Mouse (Mus musculus) intestine, embryonic 14.5 days (tissue): ENCODE measurements around the gene R3hdm2. TPM values are rescaled to one million over a fixed set of nuclear protein-coding genes. Genes with fewer than 3 reads are reported as not detected.

Source experiments
- ATAC-seq: fragments of 200-750 bp; cut with Nextera tagmentation; replicated peaks from 2 replicates; pipeline ENCODE4 v1.8.0; 2017; ENCODE audit warnings: low read depth, moderate number of reproducible peaks, moderate TSS enrichment, moderate library complexity; ENCODE audit not compliant: low FRiP score, low TSS enrichment
- DNase-seq: peaks from one replicate; pipeline ENCODE4 v3.0.0-alpha.2; 2018; ENCODE audit warnings: low spot score
- H3K27ac ChIP-seq: fragments of 300-500 bp; sonication (generic); 2 replicates; pipeline ENCODE4 v1.5.1; 2014; ENCODE audit warnings: low read depth, mild to moderate bottlenecking, control low read depth
- H3K27me3 ChIP-seq: fragments of 300-500 bp; sonication (generic); replicated peaks from 2 replicates; pipeline ENCODE4 v1.6.1; 2014; ENCODE audit warnings: low read length, control low read depth; ENCODE audit not compliant: control insufficient read depth, insufficient read depth
- H3K36me3 ChIP-seq: fragments of 300-500 bp; sonication (generic); 2 replicates; pipeline ENCODE4 v1.6.1; 2014; ENCODE audit warnings: low read length, control low read depth; ENCODE audit not compliant: control insufficient read depth, insufficient read depth
- H3K4me1 ChIP-seq: fragments of 300-500 bp; sonication (generic); replicated peaks from 2 replicates; pipeline ENCODE4 v1.6.1; 2014; ENCODE audit warnings: low read length, control low read depth, mixed read lengths; ENCODE audit not compliant: control insufficient read depth, insufficient read depth
- H3K4me2 ChIP-seq: fragments of 300-500 bp; sonication (generic); 2 replicates; pipeline ENCODE4 v1.6.1; 2014; ENCODE audit warnings: low read length
- H3K4me3 ChIP-seq: fragments of 300-500 bp; sonication (generic); 2 replicates; pipeline ENCODE4 v1.5.1; 2014; ENCODE audit warnings: low read depth, low read length, control low read depth, mixed read lengths
- H3K9ac ChIP-seq: fragments of 300-500 bp; sonication (generic); 2 replicates; pipeline ENCODE4 v1.6.1; 2014; ENCODE audit warnings: mild to moderate bottlenecking, low read length
- H3K9me3 ChIP-seq: fragments of 300-500 bp; sonication (generic); 2 replicates; pipeline ENCODE4 v1.6.1; 2016; ENCODE audit warnings: low read length, control low read depth; ENCODE audit not compliant: control insufficient read depth
- WGBS: fragments of 180-500 bp; shearing (Covaris S2); extraction: QIAGEN DNeasy Blood & Tissue Kit; methylation state at CpG from one replicate; pipeline ENCODE4 v1.1.7; 2014; 5-methylcytosine and 5-hydroxymethylcytosine counted together
- polyA plus RNA-seq: library from polyadenylated mRNA; unstranded; fragments of >200 nt; fragmentation: Nextera tagmentation; extraction: Ambion mirVana; gene quantifications from 2 replicates; pipeline ENCODE4 v1.2.1, GENCODE M21; 2014

Gene R3hdm2
- polyA plus RNA-seq = 29.8 and 31.5 TPM in 2 replicates

GRCm38 (mm10) chr10:127380251-127380691 is at the start of gene R3hdm2:
R3hdm2 (plus strand) TSS chr10:127380327.
- under 1% methylated on average over 36 of the region's 53 CpGs for WGBS
- H3K27me3 ChIP-seq = no peaks in the 10 kb centered on the region
- no peaks in the 10 kb centered on the region for H3K36me3 ChIP-seq
- ATAC-seq (peak; percentile 97), DNase-seq (peak; percentile 91)
- H3K4me1 ChIP-seq = peaks cover 14% of the 10 kb centered on the region
- no peaks in the 10 kb centered on the region for H3K9me3 ChIP-seq
- H3K4me3 ChIP-seq = peak within 1 kb of the TSS; percentile 70
- peak within 1 kb of the TSS; percentile 90 for H3K27ac ChIP-seq
- peak within 1 kb of the TSS; percentile 74 for H3K4me2 ChIP-seq
- H3K9ac ChIP-seq = peak within 1 kb of the TSS; percentile 84

GRCm38 (mm10) chr10:127332211-127332874 is 47.8 kb upstream of the R3hdm2 start:
- H3K4me1 ChIP-seq = no peaks in the 10 kb centered on the region
- no peak overlapping the region for H3K4me3 ChIP-seq
- H3K27me3 ChIP-seq = peaks cover 11% of the 10 kb centered on the region
- ATAC-seq (no peak), DNase-seq (no peak)
- no peak overlapping the region for H3K4me2 ChIP-seq
- H3K9me3 ChIP-seq = no peaks in the 10 kb centered on the region
- H3K9ac ChIP-seq = no peak overlapping the region
- 53% methylated on average over 31 of the region's 31 CpGs for WGBS
- H3K27ac ChIP-seq = no peak overlapping the region
- peaks cover 49% of the 10 kb centered on the region for H3K36me3 ChIP-seq

- peaks cover 3% of the 10 kb centered on the region; the same call in 1 of the 2 replicates for H3K27me3 ChIP-seq
- no peaks in the 10 kb centered on the region for H3K9me3 ChIP-seq
- H3K4me3 ChIP-seq = no peak overlapping the region
- H3K4me2 ChIP-seq = no peak overlapping the region
- no peak overlapping the region for H3K27ac ChIP-seq
- ATAC-seq (no peak), DNase-seq (no peak)
- H3K36me3 ChIP-seq = peaks cover 50% of the 10 kb centered on the region
- WGBS = 70% methylated on average over 5 of the region's 5 CpGs
- no peaks in the 10 kb centered on the region for H3K4me1 ChIP-seq
- no peak overlapping the region for H3K9ac ChIP-seq
Observed at GRCm38 (mm10) chr10:127333152-127333551, 47.0 kb upstream of the R3hdm2 start.

GRCm38 (mm10) chr10:127335271-127335670 is 44.9 kb upstream of the R3hdm2 start:
- Histone ChIP-seq H3K27ac (no peak overlapping the region), H3K4me3 (no peak overlapping the region), H3K4me1 (no peaks in the 10 kb centered on the region; the same call in 1 of the 2 replicates), H3K36me3 (peaks cover 50% of the 10 kb centered on the region), H3K4me2 (no peak overlapping the region), H3K27me3 (no peaks in the 10 kb centered on the region), H3K9me3 (no peaks in the 10 kb centered on the region), H3K9ac (no peak overlapping the region)
- WGBS = 78% methylated on average over 1 of the region's 1 CpGs
- DNase-seq = no peak
- ATAC-seq = no peak

GRCm38 (mm10) chr10:127336952-127337351 is 43.2 kb upstream of the R3hdm2 start:
- Histone ChIP-seq H3K9me3 (no peaks in the 10 kb centered on the region), H3K36me3 (peaks cover 38% of the 10 kb centered on the region), H3K4me1 (no peaks in the 10 kb centered on the region; the same call in 1 of the 2 replicates), H3K9ac (no peak overlapping the region), H3K4me2 (no peak overlapping the region), H3K27ac (no peak overlapping the region), H3K27me3 (0 out of 2 replicates have a peak, but pooled peaks cover 5% of the 10 kb centered on the region), H3K4me3 (no peak overlapping the region)
- WGBS = 67% methylated on average over 5 of the region's 5 CpGs
- DNase-seq = no peak
- no peak for ATAC-seq

GRCm38 (mm10) chr10:127337536-127338099 is 42.5 kb upstream of the R3hdm2 start:
- H3K27me3 ChIP-seq = 0 out of 2 replicates have a peak, but pooled peaks cover 5% of the 10 kb centered on the region
- H3K4me1 ChIP-seq = peaks cover 3% of the 10 kb centered on the region; the same call in 1 of the 2 replicates
- no peak for ATAC-seq
- peaks cover 33% of the 10 kb centered on the region for H3K36me3 ChIP-seq
- H3K9me3 ChIP-seq = no peaks in the 10 kb centered on the region
- WGBS = 82% methylated on average over 6 of the region's 6 CpGs
- H3K9ac ChIP-seq = no peak overlapping the region
- H3K27ac ChIP-seq = no peak overlapping the region
- no peak for DNase-seq
- H3K4me2 ChIP-seq = no peak overlapping the region
- no peak overlapping the region for H3K4me3 ChIP-seq

- peaks cover 21% of the 10 kb centered on the region for H3K36me3 ChIP-seq
- H3K4me2 ChIP-seq = peak overlapping the region; percentile 88
- H3K4me1 ChIP-seq = peaks cover 3% of the 10 kb centered on the region; the same call in 1 of the 2 replicates
- under 1% methylated on average over 31 of the region's 31 CpGs for WGBS
- peak overlapping the region; percentile 44 for H3K4me3 ChIP-seq
- 0 out of 2 replicates have a peak, but pooled peaks cover 5% of the 10 kb centered on the region for H3K27me3 ChIP-seq
- H3K9ac ChIP-seq = peak overlapping the region; percentile 66
- DNase-seq (peak; percentile 91), ATAC-seq (peak; percentile 68)
- peak overlapping the region; percentile 95 for H3K27ac ChIP-seq
- H3K9me3 ChIP-seq = no peaks in the 10 kb centered on the region
Observed at GRCm38 (mm10) chr10:127338930-127339682, 41.0 kb upstream of the R3hdm2 start.
